Mouse (Mus musculus) thymus, adult 2 months (tissue): ENCODE data around the gene Cacna1d.

Experiments
- CTCF ChIP-seq: fragments of 200-500 bp; IDR thresholded peaks from 2 replicates; pipeline ENCODE4 v1.5.1; 2012; ENCODE audit warnings: mild to moderate bottlenecking, control low read depth, low read length, moderate library complexity, borderline replicate concordance; ENCODE audit not compliant: control insufficient read depth, poor library complexity, insufficient read depth; ENCODE audit errors: extremely low read depth
- POLR2A ChIP-seq: fragments of 200-500 bp; IDR thresholded peaks from 2 replicates; pipeline ENCODE4 v1.6.1; 2012; ENCODE audit warnings: mild to moderate bottlenecking, low read length, control low read depth, moderate library complexity; ENCODE audit not compliant: control insufficient read depth, poor library complexity, insufficient read depth; ENCODE audit errors: extremely low read depth

DNA sequence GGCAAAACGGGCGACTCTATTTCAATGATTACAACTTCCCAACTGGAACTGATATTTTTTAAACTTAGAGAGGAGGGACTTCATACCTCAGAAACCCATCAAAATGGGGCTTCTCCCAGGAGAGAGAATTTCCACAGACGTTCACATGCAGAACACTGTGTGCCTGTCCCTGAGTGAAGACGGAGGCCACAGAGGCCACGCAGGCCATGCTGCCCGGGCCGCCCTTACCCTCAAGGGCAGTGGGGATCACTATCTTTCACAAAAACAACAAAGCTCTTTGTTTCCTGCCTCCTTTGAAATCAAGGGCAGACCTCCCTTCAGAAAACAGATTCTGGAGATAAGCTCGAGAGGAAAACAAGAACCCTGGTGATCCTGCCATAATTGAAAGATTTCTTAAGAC is 164.2 kb downstream of the Cacna1d start:
- no peak for TF ChIP-seq CTCF
- no peak for TF ChIP-seq POLR2A
